Mouse (Mus musculus): ENCODE data around the gene Wdr25. TPM values are rescaled to one million over a fixed set of nuclear protein-coding genes. Genes with fewer than 3 reads are reported as not detected.

Wdr25 gene
- polyA plus RNA-seq, 1 experiment from 2014 or later: 5.6 TPM

- H3K27ac ChIP-seq (replicated peaks; ENCODE audit: low read depth, low read length): no peak overlapping the region
- H3K27me3 ChIP-seq (ENCODE audit: control insufficient read depth, insufficient read depth, low read length): no peaks in the 10 kb centered on the region
- WGBS: 59% methylated on average over 3 of the region's 3 CpGs
- ATAC-seq (replicated peaks; ENCODE audit: insufficient number of reproducible peaks, low FRiP score, low TSS enrichment, low read depth): no peak
- no peaks in the 10 kb centered on the region for H3K36me3 ChIP-seq (replicated peaks; ENCODE audit: control insufficient read depth, insufficient read depth, low read depth, low read length)
- no peak overlapping the region for H3K4me3 ChIP-seq (ENCODE audit: low read depth, low read length)
- DNase-seq (ENCODE audit: low spot score): no peak
- H3K4me1 ChIP-seq (ENCODE audit: control insufficient read depth, insufficient read depth, low read length): peaks cover 15% of the 10 kb centered on the region
- no peak overlapping the region for H3K9ac ChIP-seq (replicated peaks; ENCODE audit: low read length)
- H3K4me2 ChIP-seq (ENCODE audit: low read depth, low read length): no peak overlapping the region
- no peaks in the 10 kb centered on the region for H3K9me3 ChIP-seq (replicated peaks; ENCODE audit: control insufficient read depth, low read length)
Observed at GRCm38 (mm10) chr12:108914198-108914597, 20.8 kb downstream of the Wdr25 start.

- Histone ChIP-seq H3K9me3 (replicated peaks; ENCODE audit: control insufficient read depth, low read length) (no peaks in the 10 kb centered on the region), H3K4me1 (ENCODE audit: control insufficient read depth, insufficient read depth, low read length) (peaks cover 15% of the 10 kb centered on the region), H3K36me3 (replicated peaks; ENCODE audit: control insufficient read depth, insufficient read depth, low read depth, low read length) (no peaks in the 10 kb centered on the region), H3K4me3 (ENCODE audit: low read depth, low read length) (no peak overlapping the region), H3K4me2 (ENCODE audit: low read depth, low read length) (no peak overlapping the region), H3K9ac (replicated peaks; ENCODE audit: low read length) (no peak overlapping the region), H3K27me3 (ENCODE audit: control insufficient read depth, insufficient read depth, low read length) (no peaks in the 10 kb centered on the region), H3K27ac (replicated peaks; ENCODE audit: low read depth, low read length) (no peak overlapping the region)
- WGBS: 73% methylated on average over 12 of the region's 12 CpGs
- DNase-seq (ENCODE audit: low spot score) (no peak), ATAC-seq (replicated peaks; ENCODE audit: insufficient number of reproducible peaks, low FRiP score, low TSS enrichment, low read depth) (no peak)
Observed at GRCm38 (mm10) chr12:108914709-108915340, 21.4 kb downstream of the Wdr25 start.

- no peak overlapping the region for H3K9ac ChIP-seq (replicated peaks; ENCODE audit: low read length)
- peaks cover 12% of the 10 kb centered on the region for H3K4me1 ChIP-seq (ENCODE audit: control insufficient read depth, insufficient read depth, low read length)
Observed at GRCm38 (mm10) chr12:108915893-108916292, 22.5 kb downstream of the Wdr25 start.

GRCm38 (mm10) chr12:108916447-108917042 is 23.1 kb downstream of the Wdr25 start:
- DNase-seq (ENCODE audit: low spot score) (peak; percentile 66), ATAC-seq (replicated peaks; ENCODE audit: insufficient number of reproducible peaks, low FRiP score, low TSS enrichment, low read depth) (no peak; the same call in 1 of the 2 replicates)
- H3K4me1 ChIP-seq (ENCODE audit: control insufficient read depth, insufficient read depth, low read length): peaks cover 12% of the 10 kb centered on the region
- no peaks in the 10 kb centered on the region for H3K36me3 ChIP-seq (replicated peaks; ENCODE audit: control insufficient read depth, insufficient read depth, low read depth, low read length)
- no peak overlapping the region for H3K9ac ChIP-seq (replicated peaks; ENCODE audit: low read length)
- H3K4me3 ChIP-seq (ENCODE audit: low read depth, low read length): no peak overlapping the region
- H3K9me3 ChIP-seq (replicated peaks; ENCODE audit: control insufficient read depth, low read length): no peaks in the 10 kb centered on the region
- H3K27ac ChIP-seq (replicated peaks; ENCODE audit: low read depth, low read length): no peak overlapping the region
- WGBS: 57% methylated on average over 7 of the region's 7 CpGs
- H3K27me3 ChIP-seq (ENCODE audit: control insufficient read depth, insufficient read depth, low read length): no peaks in the 10 kb centered on the region
- no peak overlapping the region for H3K4me2 ChIP-seq (ENCODE audit: low read depth, low read length)

More at GRCm38 (mm10) chr12:108915893-108916292, 22.5 kb downstream of the Wdr25 start:
- Histone ChIP-seq H3K27ac (replicated peaks; ENCODE audit: low read depth, low read length) (no peak overlapping the region), H3K9me3 (replicated peaks; ENCODE audit: control insufficient read depth, low read length) (no peaks in the 10 kb centered on the region), H3K4me3 (ENCODE audit: low read depth, low read length) (no peak overlapping the region), H3K27me3 (ENCODE audit: control insufficient read depth, insufficient read depth, low read length) (no peaks in the 10 kb centered on the region), H3K36me3 (replicated peaks; ENCODE audit: control insufficient read depth, insufficient read depth, low read depth, low read length) (no peaks in the 10 kb centered on the region), H3K4me2 (ENCODE audit: low read depth, low read length) (no peak overlapping the region)
- ATAC-seq (replicated peaks; ENCODE audit: insufficient number of reproducible peaks, low FRiP score, low TSS enrichment, low read depth): peak; percentile 66; the same call in 1 of the 2 replicates
- peak; percentile 81 for DNase-seq (ENCODE audit: low spot score)
- 16% methylated on average over 6 of the region's 6 CpGs for WGBS

- Histone ChIP-seq H3K4me1 (ENCODE audit: control insufficient read depth, insufficient read depth, low read length) (peaks cover 12% of the 10 kb centered on the region), H3K36me3 (replicated peaks; ENCODE audit: control insufficient read depth, insufficient read depth, low read depth, low read length) (no peaks in the 10 kb centered on the region), H3K9ac (replicated peaks; ENCODE audit: low read length) (no peak overlapping the region; the same call in 1 of the 2 replicates), H3K4me3 (ENCODE audit: low read depth, low read length) (no peak overlapping the region), H3K27ac (replicated peaks; ENCODE audit: low read depth, low read length) (no peak overlapping the region), H3K9me3 (replicated peaks; ENCODE audit: control insufficient read depth, low read length) (no peaks in the 10 kb centered on the region), H3K4me2 (ENCODE audit: low read depth, low read length) (no peak overlapping the region), H3K27me3 (ENCODE audit: control insufficient read depth, insufficient read depth, low read length) (no peaks in the 10 kb centered on the region)
- 43% methylated on average over 9 of the region's 9 CpGs for WGBS
- ATAC-seq (replicated peaks; ENCODE audit: insufficient number of reproducible peaks, low FRiP score, low TSS enrichment, low read depth) (no peak), DNase-seq (ENCODE audit: low spot score) (no peak)
Observed at GRCm38 (mm10) chr12:108917509-108917908, 24.1 kb downstream of the Wdr25 start.

- H3K27ac ChIP-seq (replicated peaks; ENCODE audit: low read depth, low read length): no peak overlapping the region
- H3K4me2 ChIP-seq (ENCODE audit: low read depth, low read length): no peak overlapping the region
- WGBS: 72% methylated on average over 4 of the region's 4 CpGs
- no peak overlapping the region for H3K9ac ChIP-seq (replicated peaks; ENCODE audit: low read length)
- ATAC-seq (replicated peaks; ENCODE audit: insufficient number of reproducible peaks, low FRiP score, low TSS enrichment, low read depth) (no peak), DNase-seq (ENCODE audit: low spot score) (no peak)
- no peaks in the 10 kb centered on the region for H3K9me3 ChIP-seq (replicated peaks; ENCODE audit: control insufficient read depth, low read length)
- H3K27me3 ChIP-seq (ENCODE audit: control insufficient read depth, insufficient read depth, low read length): no peaks in the 10 kb centered on the region
- H3K36me3 ChIP-seq (replicated peaks; ENCODE audit: control insufficient read depth, insufficient read depth, low read depth, low read length): no peaks in the 10 kb centered on the region
- peaks cover 12% of the 10 kb centered on the region for H3K4me1 ChIP-seq (ENCODE audit: control insufficient read depth, insufficient read depth, low read length)
- no peak overlapping the region for H3K4me3 ChIP-seq (ENCODE audit: low read depth, low read length)
Observed at GRCm38 (mm10) chr12:108918753-108919152, 25.3 kb downstream of the Wdr25 start.

- Histone ChIP-seq H3K4me3 (ENCODE audit: low read depth, low read length) (no peak overlapping the region), H3K36me3 (replicated peaks; ENCODE audit: control insufficient read depth, insufficient read depth, low read depth, low read length) (no peaks in the 10 kb centered on the region), H3K9me3 (replicated peaks; ENCODE audit: control insufficient read depth, low read length) (no peaks in the 10 kb centered on the region), H3K27ac (replicated peaks; ENCODE audit: low read depth, low read length) (no peak overlapping the region), H3K9ac (replicated peaks; ENCODE audit: low read length) (no peak overlapping the region), H3K4me2 (ENCODE audit: low read depth, low read length) (no peak overlapping the region), H3K27me3 (ENCODE audit: control insufficient read depth, insufficient read depth, low read length) (no peaks in the 10 kb centered on the region), H3K4me1 (ENCODE audit: control insufficient read depth, insufficient read depth, low read length) (no peaks in the 10 kb centered on the region)
- WGBS: 46% methylated on average over 9 of the region's 11 CpGs
- DNase-seq (ENCODE audit: low spot score): no peak
- no peak for ATAC-seq (replicated peaks; ENCODE audit: insufficient number of reproducible peaks, low FRiP score, low TSS enrichment, low read depth)
Observed at GRCm38 (mm10) chr12:108926606-108927111, 33.2 kb downstream of the Wdr25 start.

GRCm38 (mm10) chr12:108928249-108928648 is 34.8 kb downstream of the Wdr25 start:
- no peak overlapping the region for H3K9ac ChIP-seq (replicated peaks; ENCODE audit: low read length)
- H3K9me3 ChIP-seq (replicated peaks; ENCODE audit: control insufficient read depth, low read length): no peaks in the 10 kb centered on the region
- WGBS: 83% methylated on average over 2 of the region's 2 CpGs
- ATAC-seq (replicated peaks; ENCODE audit: insufficient number of reproducible peaks, low FRiP score, low TSS enrichment, low read depth) (no peak), DNase-seq (ENCODE audit: low spot score) (no peak)
- no peak overlapping the region for H3K27ac ChIP-seq (replicated peaks; ENCODE audit: low read depth, low read length)
- H3K4me1 ChIP-seq (ENCODE audit: control insufficient read depth, insufficient read depth, low read length): no peaks in the 10 kb centered on the region
- H3K4me2 ChIP-seq (ENCODE audit: low read depth, low read length): no peak overlapping the region
- H3K4me3 ChIP-seq (ENCODE audit: low read depth, low read length): no peak overlapping the region
- H3K27me3 ChIP-seq (ENCODE audit: control insufficient read depth, insufficient read depth, low read length): no peaks in the 10 kb centered on the region
- H3K36me3 ChIP-seq (replicated peaks; ENCODE audit: control insufficient read depth, insufficient read depth, low read depth, low read length): no peaks in the 10 kb centered on the region

All from embryonic facial prominence, embryonic 11.5 days (tissue).